Mouse (Mus musculus): ENCODE data around the gene Prmt1. TPM values are rescaled to one million over a fixed set of nuclear protein-coding genes. Genes with fewer than 3 reads are reported as not detected.
A peak's percentile ranks its signal among the peaks of the same experiment; 100 is the strongest.

Prmt1 gene
- polyA plus RNA-seq, 1 experiment from 2014 or later, result 98.6 TPM

- Histone ChIP-seq H3K9ac (ENCODE audit: low read depth, low read length) (peak overlapping the region; percentile 1; the same call in 1 of the 2 replicates), H3K4me1 (ENCODE audit: control insufficient read depth, low read depth, low read length) (peaks cover 45% of the 10 kb centered on the region), H3K4me3 (ENCODE audit: low read depth, low read length) (no peak overlapping the region), H3K27me3 (ENCODE audit: control insufficient read depth, insufficient read depth, low read depth, low read length) (peaks cover 2% of the 10 kb centered on the region; the same call in 1 of the 2 replicates), H3K9me3 (replicated peaks; ENCODE audit: control insufficient read depth, low read length) (no peaks in the 10 kb centered on the region), H3K36me3 (ENCODE audit: control insufficient read depth, insufficient read depth) (peaks cover 18% of the 10 kb centered on the region), H3K4me2 (ENCODE audit: low read depth, low read length) (no peak overlapping the region), H3K27ac (ENCODE audit: low read length) (no peak overlapping the region)
- ATAC-seq (ENCODE audit: low read depth), result no peak
- 91% methylated on average over 3 of the region's 3 CpGs for WGBS (ENCODE audit: insufficient replicate concordance)
Measured at GRCm38 (mm10) chr7:45014096-45014451, 27.7 kb upstream of the Prmt1 start.

- Histone ChIP-seq H3K27ac (ENCODE audit: low read length) (peak overlapping the region; percentile 14; the same call in 1 of the 2 replicates), H3K9me3 (replicated peaks; ENCODE audit: control insufficient read depth, low read length) (no peaks in the 10 kb centered on the region), H3K4me1 (ENCODE audit: control insufficient read depth, low read depth, low read length) (peaks cover 42% of the 10 kb centered on the region), H3K27me3 (ENCODE audit: control insufficient read depth, insufficient read depth, low read depth, low read length) (no peaks in the 10 kb centered on the region; the same call in 1 of the 2 replicates), H3K4me3 (ENCODE audit: low read depth, low read length) (no peak overlapping the region), H3K9ac (ENCODE audit: low read depth, low read length) (0 out of 2 replicates have a peak overlapping the region, but pooled peaks have one; percentile 18), H3K4me2 (ENCODE audit: low read depth, low read length) (no peak overlapping the region), H3K36me3 (ENCODE audit: control insufficient read depth, insufficient read depth) (peaks cover 21% of the 10 kb centered on the region)
- 89% methylated on average over 16 of the region's 16 CpGs for WGBS (ENCODE audit: insufficient replicate concordance)
- no peak for ATAC-seq (ENCODE audit: low read depth)
Measured at GRCm38 (mm10) chr7:45013366-45014095, 27.2 kb upstream of the Prmt1 start.

- Histone ChIP-seq H3K36me3 (ENCODE audit: control insufficient read depth, insufficient read depth) (peaks cover 28% of the 10 kb centered on the region), H3K4me2 (ENCODE audit: low read depth, low read length) (no peak overlapping the region), H3K9ac (ENCODE audit: low read depth, low read length) (0 out of 2 replicates have a peak overlapping the region, but pooled peaks have one; percentile 18), H3K9me3 (replicated peaks; ENCODE audit: control insufficient read depth, low read length) (no peaks in the 10 kb centered on the region), H3K27me3 (ENCODE audit: control insufficient read depth, insufficient read depth, low read depth, low read length) (no peaks in the 10 kb centered on the region), H3K4me1 (ENCODE audit: control insufficient read depth, low read depth, low read length) (peaks cover 35% of the 10 kb centered on the region), H3K4me3 (ENCODE audit: low read depth, low read length) (no peak overlapping the region), H3K27ac (ENCODE audit: low read length) (no peak overlapping the region)
- no peak for ATAC-seq (ENCODE audit: low read depth)
- 68% methylated on average over 4 of the region's 4 CpGs for WGBS (ENCODE audit: insufficient replicate concordance)
Measured at GRCm38 (mm10) chr7:45012824-45013223, 26.5 kb upstream of the Prmt1 start.

- Histone ChIP-seq H3K27ac (ENCODE audit: low read length) (no peak overlapping the region), H3K27me3 (ENCODE audit: control insufficient read depth, insufficient read depth, low read depth, low read length) (no peaks in the 10 kb centered on the region), H3K4me1 (ENCODE audit: control insufficient read depth, low read depth, low read length) (peaks cover 31% of the 10 kb centered on the region), H3K4me3 (ENCODE audit: low read depth, low read length) (no peak overlapping the region), H3K36me3 (ENCODE audit: control insufficient read depth, insufficient read depth) (peaks cover 37% of the 10 kb centered on the region), H3K9ac (ENCODE audit: low read depth, low read length) (no peak overlapping the region), H3K4me2 (ENCODE audit: low read depth, low read length) (no peak overlapping the region), H3K9me3 (replicated peaks; ENCODE audit: control insufficient read depth, low read length) (no peaks in the 10 kb centered on the region)
- WGBS (ENCODE audit: insufficient replicate concordance), result 92% methylated on average over 6 of the region's 6 CpGs
- ATAC-seq (ENCODE audit: low read depth), result no peak
Measured at GRCm38 (mm10) chr7:45012011-45012410, 25.6 kb upstream of the Prmt1 start.

- Histone ChIP-seq H3K4me2 (ENCODE audit: low read depth, low read length) (no peak overlapping the region), H3K36me3 (ENCODE audit: control insufficient read depth, insufficient read depth) (peaks cover 61% of the 10 kb centered on the region), H3K9me3 (replicated peaks; ENCODE audit: control insufficient read depth, low read length) (no peaks in the 10 kb centered on the region), H3K4me3 (ENCODE audit: low read depth, low read length) (no peak overlapping the region), H3K27me3 (ENCODE audit: control insufficient read depth, insufficient read depth, low read depth, low read length) (no peaks in the 10 kb centered on the region), H3K4me1 (ENCODE audit: control insufficient read depth, low read depth, low read length) (peaks cover 6% of the 10 kb centered on the region), H3K9ac (ENCODE audit: low read depth, low read length) (no peak overlapping the region), H3K27ac (ENCODE audit: low read length) (no peak overlapping the region)
- WGBS (ENCODE audit: insufficient replicate concordance), result 90% methylated on average over 19 of the region's 19 CpGs
- ATAC-seq (ENCODE audit: low read depth), result no peak
Measured at GRCm38 (mm10) chr7:45008411-45008810, 22.0 kb upstream of the Prmt1 start.

- no peaks in the 10 kb centered on the region for H3K27me3 ChIP-seq (ENCODE audit: control insufficient read depth, insufficient read depth, low read depth, low read length)
- H3K9ac ChIP-seq (ENCODE audit: low read depth, low read length), result no peak overlapping the region
- no peak overlapping the region for H3K27ac ChIP-seq (ENCODE audit: low read length)
- no peak for ATAC-seq (ENCODE audit: low read depth)
- 94% methylated on average over 30 of the region's 30 CpGs for WGBS (ENCODE audit: insufficient replicate concordance)
- H3K36me3 ChIP-seq (ENCODE audit: control insufficient read depth, insufficient read depth), result peaks cover 64% of the 10 kb centered on the region
- no peaks in the 10 kb centered on the region for H3K9me3 ChIP-seq (replicated peaks; ENCODE audit: control insufficient read depth, low read length)
- peaks cover under 1% of the 10 kb centered on the region for H3K4me1 ChIP-seq (ENCODE audit: control insufficient read depth, low read depth, low read length)
- H3K4me2 ChIP-seq (ENCODE audit: low read depth, low read length), result no peak overlapping the region
- no peak overlapping the region for H3K4me3 ChIP-seq (ENCODE audit: low read depth, low read length)
Measured at GRCm38 (mm10) chr7:45007846-45008245, 21.5 kb upstream of the Prmt1 start.

GRCm38 (mm10) chr7:45007141-45007540, 20.8 kb upstream of the Prmt1 start:
- Histone ChIP-seq H3K4me3 (ENCODE audit: low read depth, low read length) (no peak overlapping the region), H3K4me2 (ENCODE audit: low read depth, low read length) (no peak overlapping the region), H3K9ac (ENCODE audit: low read depth, low read length) (no peak overlapping the region), H3K27ac (ENCODE audit: low read length) (no peak overlapping the region), H3K9me3 (replicated peaks; ENCODE audit: control insufficient read depth, low read length) (no peaks in the 10 kb centered on the region), H3K4me1 (ENCODE audit: control insufficient read depth, low read depth, low read length) (no peaks in the 10 kb centered on the region; the same call in 1 of the 2 replicates), H3K36me3 (ENCODE audit: control insufficient read depth, insufficient read depth) (peaks cover 69% of the 10 kb centered on the region), H3K27me3 (ENCODE audit: control insufficient read depth, insufficient read depth, low read depth, low read length) (no peaks in the 10 kb centered on the region)
- no peak for ATAC-seq (ENCODE audit: low read depth)
- WGBS (ENCODE audit: insufficient replicate concordance), result 88% methylated on average over 29 of the region's 29 CpGs

GRCm38 (mm10) chr7:45006503-45006902, 20.1 kb upstream of the Prmt1 start:
- no peaks in the 10 kb centered on the region for H3K27me3 ChIP-seq (ENCODE audit: control insufficient read depth, insufficient read depth, low read depth, low read length)
- no peak overlapping the region for H3K4me2 ChIP-seq (ENCODE audit: low read depth, low read length)
- 90% methylated on average over 12 of the region's 12 CpGs for WGBS (ENCODE audit: insufficient replicate concordance)
- no peaks in the 10 kb centered on the region; the same call in 1 of the 2 replicates for H3K4me1 ChIP-seq (ENCODE audit: control insufficient read depth, low read depth, low read length)
- no peak overlapping the region for H3K27ac ChIP-seq (ENCODE audit: low read length)
- H3K9ac ChIP-seq (ENCODE audit: low read depth, low read length), result no peak overlapping the region
- peaks cover 71% of the 10 kb centered on the region for H3K36me3 ChIP-seq (ENCODE audit: control insufficient read depth, insufficient read depth)
- no peak for ATAC-seq (ENCODE audit: low read depth)
- no peaks in the 10 kb centered on the region for H3K9me3 ChIP-seq (replicated peaks; ENCODE audit: control insufficient read depth, low read length)
- no peak overlapping the region for H3K4me3 ChIP-seq (ENCODE audit: low read depth, low read length)

GRCm38 (mm10) chr7:45005321-45005992, 19.1 kb upstream of the Prmt1 start:
- H3K27ac ChIP-seq (ENCODE audit: low read length), result no peak overlapping the region
- H3K9ac ChIP-seq (ENCODE audit: low read depth, low read length), result no peak overlapping the region
- no peak overlapping the region for H3K4me2 ChIP-seq (ENCODE audit: low read depth, low read length)
- 63% methylated on average over 6 of the region's 6 CpGs for WGBS (ENCODE audit: insufficient replicate concordance)
- no peaks in the 10 kb centered on the region for H3K27me3 ChIP-seq (ENCODE audit: control insufficient read depth, insufficient read depth, low read depth, low read length)
- no peak for ATAC-seq (ENCODE audit: low read depth)
- H3K4me3 ChIP-seq (ENCODE audit: low read depth, low read length), result no peak overlapping the region
- no peaks in the 10 kb centered on the region; the same call in none of the 2 replicates for H3K4me1 ChIP-seq (ENCODE audit: control insufficient read depth, low read depth, low read length)
- no peaks in the 10 kb centered on the region for H3K9me3 ChIP-seq (replicated peaks; ENCODE audit: control insufficient read depth, low read length)
- peaks cover 79% of the 10 kb centered on the region for H3K36me3 ChIP-seq (ENCODE audit: control insufficient read depth, insufficient read depth)

Measured in liver, embryonic 16.5 days (tissue).